Mouse (Mus musculus): ENCODE data around the gene Pcolce. TPM values are rescaled to one million over a fixed set of nuclear protein-coding genes. Genes with fewer than 3 reads are reported as not detected.

The Pcolce gene
- polyA plus RNA-seq, 1 experiment from 2014 or later = 22.8 TPM

GRCm38 (mm10) chr5:137561556-137561955 is 52.0 kb downstream of the Pcolce start:
- 57% methylated on average over 6 of the region's 6 CpGs for WGBS
- Histone ChIP-seq H3K4me1 (replicated peaks) (no peaks in the 10 kb centered on the region), H3K4me2 (no peak overlapping the region), H3K9me3 (no peaks in the 10 kb centered on the region), H3K27ac (0 out of 2 replicates have a peak overlapping the region, but pooled peaks have one; percentile 35), H3K9ac (no peak overlapping the region), H3K27me3 (no peaks in the 10 kb centered on the region), H3K36me3 (peaks cover 39% of the 10 kb centered on the region), H3K4me3 (no peak overlapping the region)
- no peak for ATAC-seq (ENCODE audit: low FRiP score)

Other genes with a start within 250 kb of the Pcolce start
- 0.06 and 0.08 TPM in 2 replicates for gene Zan, start 136.7 kb downstream of the Pcolce start, polyA plus RNA-seq (2015; fragmentation: Nextera tagmentation; extraction: Ambion mirVana)
- 82.2 and 85.1 TPM in 2 replicates for gene Pop7, start 111.3 kb downstream of the Pcolce start, polyA plus RNA-seq (2015; fragmentation: Nextera tagmentation; extraction: Ambion mirVana)
- 17.9 and 19.5 TPM in 2 replicates for gene Gigyf1, start 95.2 kb downstream of the Pcolce start, polyA plus RNA-seq (2015; fragmentation: Nextera tagmentation; extraction: Ambion mirVana)
- not detected in 2 replicates for gene Epo, start 80.5 kb downstream of the Pcolce start, polyA plus RNA-seq (2015; fragmentation: Nextera tagmentation; extraction: Ambion mirVana)
- 529 and 536 TPM in 2 replicates for gene Gnb2, start 80.3 kb downstream of the Pcolce start, polyA plus RNA-seq (2015; fragmentation: Nextera tagmentation; extraction: Ambion mirVana)
- 256 and 271 TPM in 2 replicates for gene Actl6b, start 60.3 kb downstream of the Pcolce start, polyA plus RNA-seq (2015; fragmentation: Nextera tagmentation; extraction: Ambion mirVana)
- 3.4 and 3.8 TPM in 2 replicates for gene Tfr2, start 43.9 kb downstream of the Pcolce start, polyA plus RNA-seq (2015; fragmentation: Nextera tagmentation; extraction: Ambion mirVana)
- 49.1 and 49.6 TPM in 2 replicates for gene Mospd3, start 12.7 kb downstream of the Pcolce start, polyA plus RNA-seq (2015; fragmentation: Nextera tagmentation; extraction: Ambion mirVana)
- 0.17 and 0.21 TPM in 2 replicates for gene Fbxo24, start 15.2 kb upstream of the Pcolce start, polyA plus RNA-seq (2015; fragmentation: Nextera tagmentation; extraction: Ambion mirVana)
- 19.9 and 23.4 TPM in 2 replicates for gene Lrch4, start 15.3 kb upstream of the Pcolce start, polyA plus RNA-seq (2015; fragmentation: Nextera tagmentation; extraction: Ambion mirVana)
- gene Gm20605, start 15.4 kb upstream of the Pcolce start, polyA plus RNA-seq (2015; fragmentation: Nextera tagmentation; extraction: Ambion mirVana) = 7.9 and 8.9 TPM in 2 replicates
- 4.8 and 5.2 TPM in 2 replicates for gene Sap25, start 27.6 kb upstream of the Pcolce start, polyA plus RNA-seq (2015; fragmentation: Nextera tagmentation; extraction: Ambion mirVana)
- 0.09 and 0.16 TPM in 2 replicates for gene Irs3, start 31.9 kb upstream of the Pcolce start, polyA plus RNA-seq (2015; fragmentation: Nextera tagmentation; extraction: Ambion mirVana)
- 15.6 and 16.4 TPM in 2 replicates for gene Agfg2, start 70.9 kb upstream of the Pcolce start, polyA plus RNA-seq (2015; fragmentation: Nextera tagmentation; extraction: Ambion mirVana)
- gene Nyap1, start 127.8 kb upstream of the Pcolce start, polyA plus RNA-seq (2015; fragmentation: Nextera tagmentation; extraction: Ambion mirVana) = 32.9 and 34.1 TPM in 2 replicates
- gene Tsc22d4, start 131.9 kb upstream of the Pcolce start, polyA plus RNA-seq (2015; fragmentation: Nextera tagmentation; extraction: Ambion mirVana) = 61.1 and 62.5 TPM in 2 replicates
- gene Ppp1r35, start 165.1 kb upstream of the Pcolce start, polyA plus RNA-seq (2015; fragmentation: Nextera tagmentation; extraction: Ambion mirVana) = 40.6 and 44.1 TPM in 2 replicates
- 10.7 and 11.1 TPM in 2 replicates for gene Mepce, start 173.9 kb upstream of the Pcolce start, polyA plus RNA-seq (2015; fragmentation: Nextera tagmentation; extraction: Ambion mirVana)
- 10.6 and 12.3 TPM in 2 replicates for gene Zcwpw1, start 174.0 kb upstream of the Pcolce start, polyA plus RNA-seq (2015; fragmentation: Nextera tagmentation; extraction: Ambion mirVana)
- 0.25 and 0.44 TPM in 2 replicates for gene Pilra, start 222.5 kb upstream of the Pcolce start, polyA plus RNA-seq (2015; fragmentation: Nextera tagmentation; extraction: Ambion mirVana)
- not detected in 2 replicates for gene Pilrb1, start 244.3 kb upstream of the Pcolce start, polyA plus RNA-seq (2015; fragmentation: Nextera tagmentation; extraction: Ambion mirVana)

Data from hindbrain, embryonic 13.5 days (tissue).